Mouse (Mus musculus) neural tube, embryonic 13.5 days (tissue): ENCODE data around the gene Arhgef26. TPM values are rescaled to one million over a fixed set of nuclear protein-coding genes. Genes with fewer than 3 reads are reported as not detected.

Experiments
- ATAC-seq: fragments of 200-750 bp; cut with Nextera tagmentation; 2 replicates; pipeline ENCODE4 v1.8.0; 2017; ENCODE audit warnings: low read depth, mild to moderate bottlenecking, moderate TSS enrichment, moderate library complexity
- H3K27ac ChIP-seq: fragments of 300-500 bp; sonication (generic); replicated peaks from 2 replicates; pipeline ENCODE4 v1.5.1; 2015; ENCODE audit warnings: moderate library complexity, mild to moderate bottlenecking, inconsistent platforms
- H3K27me3 ChIP-seq: fragments of 300-500 bp; sonication (generic); 2 replicates; pipeline ENCODE4 v1.6.1; 2015; ENCODE audit warnings: mild to moderate bottlenecking, inconsistent platforms
- H3K36me3 ChIP-seq: fragments of 300-500 bp; sonication (generic); 2 replicates; pipeline ENCODE4 v1.6.1; 2015; ENCODE audit warnings: mild to moderate bottlenecking, inconsistent platforms
- H3K4me1 ChIP-seq: fragments of 300-500 bp; sonication (generic); replicated peaks from 2 replicates; pipeline ENCODE4 v1.6.1; 2015; ENCODE audit warnings: inconsistent platforms
- H3K4me2 ChIP-seq: fragments of 300-500 bp; sonication (generic); 2 replicates; pipeline ENCODE4 v1.6.1; 2015; ENCODE audit warnings: inconsistent platforms, mild to moderate bottlenecking, moderate library complexity
- H3K4me3 ChIP-seq: fragments of 300-500 bp; sonication (generic); 2 replicates; pipeline ENCODE4 v1.5.1; 2015; ENCODE audit warnings: mild to moderate bottlenecking, inconsistent platforms
- H3K9ac ChIP-seq: fragments of 300-500 bp; sonication (generic); 2 replicates; pipeline ENCODE4 v1.6.1; 2015; ENCODE audit warnings: moderate library complexity, mild to moderate bottlenecking, inconsistent platforms
- H3K9me3 ChIP-seq: fragments of 300-500 bp; sonication (generic); 2 replicates; pipeline ENCODE4 v1.6.1; 2016; ENCODE audit warnings: inconsistent platforms
- WGBS: fragments of 180-500 bp; shearing (Covaris S2); methylation state at CpG from one replicate; pipeline ENCODE4 v1.1.7; 2015; 5-methylcytosine and 5-hydroxymethylcytosine counted together
- polyA plus RNA-seq: library from polyadenylated mRNA; unstranded; fragments of >200 nt; fragmentation: Nextera tagmentation; extraction: Ambion mirVana; gene quantifications from 2 replicates; pipeline ENCODE4 v1.2.1, GENCODE M21; 2015

The Arhgef26 gene
- polyA plus RNA-seq, 1 experiment from 2014 or later: 12.3 TPM

DNA sequence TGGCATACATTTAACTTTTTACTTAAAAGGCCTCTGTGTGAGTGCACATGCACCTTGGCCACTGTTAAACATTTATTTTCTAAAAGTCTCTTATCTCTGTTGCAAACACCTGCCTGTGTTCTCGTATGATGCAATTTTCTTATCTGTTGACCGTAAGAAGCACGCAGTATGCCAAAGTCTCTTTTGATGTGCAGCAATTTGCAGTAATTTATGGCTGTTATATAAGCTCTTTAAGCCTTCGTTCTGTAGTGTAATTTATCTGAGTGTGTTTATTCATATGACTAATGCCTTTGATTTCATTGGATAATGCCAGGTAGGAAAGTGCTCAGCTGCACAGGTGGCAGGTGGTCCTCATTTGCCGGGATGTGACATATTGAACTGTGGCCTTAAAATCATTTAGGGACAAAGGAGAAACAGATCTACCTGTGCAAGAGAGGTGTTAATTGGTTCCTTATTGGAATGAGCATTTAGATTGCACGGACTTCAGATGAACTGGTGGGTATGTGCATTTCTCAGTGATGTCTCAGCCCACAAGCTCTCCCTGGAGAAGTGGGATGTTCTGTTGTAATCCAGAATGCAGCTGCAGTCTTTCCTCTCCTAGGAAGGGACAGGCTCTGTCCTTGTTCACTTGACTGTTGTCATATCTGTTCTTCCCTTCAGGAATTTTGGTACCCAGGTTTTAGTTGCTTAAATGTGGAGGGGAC is 10.5 kb downstream of the Arhgef26 start:
- Histone ChIP-seq H3K27ac (no peak overlapping the region), H3K4me2 (no peak overlapping the region), H3K36me3 (no peaks in the 10 kb centered on the region; the same call in 1 of the 2 replicates), H3K9me3 (no peaks in the 10 kb centered on the region), H3K27me3 (no peaks in the 10 kb centered on the region), H3K4me1 (no peaks in the 10 kb centered on the region), H3K4me3 (no peak overlapping the region), H3K9ac (no peak overlapping the region)
- ATAC-seq: no peak
- WGBS: 73% methylated on average over 6 of the region's 6 CpGs

- no peak for ATAC-seq
- Histone ChIP-seq H3K4me1 (no peaks in the 10 kb centered on the region), H3K4me2 (no peak overlapping the region), H3K4me3 (no peak overlapping the region), H3K36me3 (no peaks in the 10 kb centered on the region; the same call in 1 of the 2 replicates), H3K27me3 (no peaks in the 10 kb centered on the region), H3K9ac (no peak overlapping the region), H3K27ac (no peak overlapping the region), H3K9me3 (no peaks in the 10 kb centered on the region)
- WGBS: 88% methylated on average over 11 of the region's 11 CpGs
Measured at GRCm38 (mm10) chr3:62349218-62349897, 11.2 kb downstream of the Arhgef26 start.

DNA sequence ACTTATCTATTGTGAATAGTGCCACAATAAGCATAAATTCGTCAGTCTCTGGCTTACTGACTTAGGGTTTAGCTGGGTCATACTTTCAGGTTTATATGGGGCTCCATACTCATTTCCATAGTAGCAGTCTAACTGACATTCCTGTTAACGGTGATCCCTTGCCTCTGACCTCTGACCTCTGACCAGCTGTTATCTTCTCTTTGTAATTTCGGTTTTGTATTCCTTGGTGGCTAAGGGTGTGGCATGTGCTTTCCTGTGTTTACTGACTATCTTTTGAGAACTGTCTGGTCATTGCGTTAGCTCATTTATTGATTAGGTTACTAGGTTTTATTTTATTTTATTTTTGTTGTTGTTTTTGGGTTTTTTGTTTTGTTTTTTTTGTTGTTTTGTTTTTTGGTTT is 13.9 kb downstream of the Arhgef26 start:
- H3K27ac ChIP-seq: no peak overlapping the region
- no peaks in the 10 kb centered on the region for H3K4me1 ChIP-seq
- no peak overlapping the region for H3K4me2 ChIP-seq
- WGBS: 79% methylated on average over 4 of the region's 4 CpGs
- no peak overlapping the region for H3K9ac ChIP-seq
- no peaks in the 10 kb centered on the region for H3K9me3 ChIP-seq
- no peaks in the 10 kb centered on the region for H3K27me3 ChIP-seq
- no peak for ATAC-seq
- no peaks in the 10 kb centered on the region; the same call in 1 of the 2 replicates for H3K36me3 ChIP-seq
- H3K4me3 ChIP-seq: no peak overlapping the region

- 95% methylated on average over 4 of the region's 4 CpGs for WGBS
- Histone ChIP-seq H3K4me3 (no peak overlapping the region), H3K9ac (no peak overlapping the region), H3K4me2 (no peak overlapping the region), H3K9me3 (no peaks in the 10 kb centered on the region), H3K27ac (no peak overlapping the region), H3K4me1 (no peaks in the 10 kb centered on the region), H3K36me3 (no peaks in the 10 kb centered on the region), H3K27me3 (no peaks in the 10 kb centered on the region)
- ATAC-seq: no peak
Measured at GRCm38 (mm10) chr3:62352876-62353275, 14.7 kb downstream of the Arhgef26 start.

GRCm38 (mm10) chr3:62367882-62368281 is 29.7 kb downstream of the Arhgef26 start:
- H3K27ac ChIP-seq: no peak overlapping the region
- no peak overlapping the region for H3K4me3 ChIP-seq
- H3K36me3 ChIP-seq: no peaks in the 10 kb centered on the region
- H3K27me3 ChIP-seq: no peaks in the 10 kb centered on the region
- H3K9me3 ChIP-seq: no peaks in the 10 kb centered on the region
- no peak for ATAC-seq
- H3K9ac ChIP-seq: no peak overlapping the region
- 77% methylated on average over 5 of the region's 5 CpGs for WGBS
- H3K4me2 ChIP-seq: no peak overlapping the region
- H3K4me1 ChIP-seq: no peaks in the 10 kb centered on the region

DNA sequence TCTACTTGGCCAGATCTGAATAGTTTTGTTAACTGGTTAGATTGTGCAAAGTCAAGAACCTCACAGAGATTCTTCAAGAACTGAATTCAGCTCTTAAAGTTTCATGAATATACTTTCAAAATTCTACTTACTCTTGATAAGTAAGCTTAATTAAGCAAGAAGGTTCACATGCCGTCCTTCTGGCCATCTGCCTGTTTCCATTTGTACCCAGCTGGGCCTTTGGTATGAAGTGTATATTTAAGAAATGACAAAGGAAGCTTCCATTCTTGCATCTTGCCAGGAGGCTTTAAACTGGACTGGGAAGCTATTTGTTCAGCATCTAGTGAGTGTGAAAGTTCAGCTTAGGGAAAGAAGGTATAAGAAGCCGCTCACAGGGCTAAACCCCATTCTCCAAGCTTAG is 34.7 kb downstream of the Arhgef26 start:
- no peak overlapping the region for H3K4me3 ChIP-seq
- no peak overlapping the region for H3K27ac ChIP-seq
- ATAC-seq: no peak
- H3K36me3 ChIP-seq: no peaks in the 10 kb centered on the region
- H3K9ac ChIP-seq: no peak overlapping the region
- H3K9me3 ChIP-seq: no peaks in the 10 kb centered on the region
- WGBS: 68% methylated on average over 2 of the region's 2 CpGs
- H3K27me3 ChIP-seq: no peaks in the 10 kb centered on the region
- H3K4me2 ChIP-seq: no peak overlapping the region
- H3K4me1 ChIP-seq: no peaks in the 10 kb centered on the region

- WGBS: 80% methylated on average over 4 of the region's 4 CpGs
- H3K4me3 ChIP-seq: no peak overlapping the region
- H3K4me1 ChIP-seq: no peaks in the 10 kb centered on the region
- no peaks in the 10 kb centered on the region for H3K36me3 ChIP-seq
- no peak overlapping the region for H3K27ac ChIP-seq
- no peak overlapping the region for H3K9ac ChIP-seq
- H3K9me3 ChIP-seq: no peaks in the 10 kb centered on the region
- no peak overlapping the region for H3K4me2 ChIP-seq
- ATAC-seq: no peak
- H3K27me3 ChIP-seq: no peaks in the 10 kb centered on the region
Measured at GRCm38 (mm10) chr3:62374346-62374745, 36.2 kb downstream of the Arhgef26 start.

- Histone ChIP-seq H3K4me1 (no peaks in the 10 kb centered on the region), H3K27me3 (no peaks in the 10 kb centered on the region), H3K4me3 (no peak overlapping the region), H3K27ac (no peak overlapping the region), H3K9me3 (no peaks in the 10 kb centered on the region), H3K9ac (no peak overlapping the region), H3K36me3 (no peaks in the 10 kb centered on the region), H3K4me2 (no peak overlapping the region)
- 87% methylated on average over 6 of the region's 6 CpGs for WGBS
- ATAC-seq: no peak
Measured at GRCm38 (mm10) chr3:62374831-62375230, 36.7 kb downstream of the Arhgef26 start.

- Histone ChIP-seq H3K27ac (no peak overlapping the region), H3K4me1 (peaks cover 5% of the 10 kb centered on the region; the same call in 1 of the 2 replicates), H3K27me3 (no peaks in the 10 kb centered on the region), H3K4me2 (no peak overlapping the region), H3K36me3 (no peaks in the 10 kb centered on the region), H3K4me3 (no peak overlapping the region), H3K9ac (no peak overlapping the region), H3K9me3 (no peaks in the 10 kb centered on the region)
- 87% methylated on average over 2 of the region's 2 CpGs for WGBS
- no peak for ATAC-seq
Measured at GRCm38 (mm10) chr3:62376719-62377118, 38.6 kb downstream of the Arhgef26 start.

DNA sequence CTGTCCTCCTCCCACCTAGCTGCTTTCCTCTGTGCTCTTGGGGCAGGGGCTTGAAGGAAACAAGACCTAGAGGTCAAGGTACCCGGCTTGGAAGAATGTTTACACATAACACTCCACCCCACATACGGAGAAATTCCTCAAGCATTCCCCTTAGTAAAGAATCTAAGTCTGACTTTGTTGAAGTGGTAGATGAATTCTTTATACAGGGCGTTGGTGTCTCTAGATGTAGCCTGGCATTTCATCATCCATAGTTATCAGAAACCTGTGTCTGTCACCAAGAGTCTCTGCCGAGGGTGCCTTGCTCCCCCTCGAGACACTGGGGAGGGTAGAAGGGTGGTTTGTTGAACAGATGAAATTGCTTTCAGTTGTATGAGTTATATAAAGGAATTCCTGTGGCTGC is 41.8 kb downstream of the Arhgef26 start:
- no peak for ATAC-seq
- 31% methylated on average over 5 of the region's 5 CpGs for WGBS
- H3K4me3 ChIP-seq: no peak overlapping the region
- no peaks in the 10 kb centered on the region for H3K36me3 ChIP-seq
- no peaks in the 10 kb centered on the region for H3K27me3 ChIP-seq
- peaks cover 5% of the 10 kb centered on the region; the same call in 1 of the 2 replicates for H3K4me1 ChIP-seq
- no peak overlapping the region for H3K4me2 ChIP-seq
- no peak overlapping the region for H3K9ac ChIP-seq
- H3K27ac ChIP-seq: no peak overlapping the region
- H3K9me3 ChIP-seq: no peaks in the 10 kb centered on the region

DNA sequence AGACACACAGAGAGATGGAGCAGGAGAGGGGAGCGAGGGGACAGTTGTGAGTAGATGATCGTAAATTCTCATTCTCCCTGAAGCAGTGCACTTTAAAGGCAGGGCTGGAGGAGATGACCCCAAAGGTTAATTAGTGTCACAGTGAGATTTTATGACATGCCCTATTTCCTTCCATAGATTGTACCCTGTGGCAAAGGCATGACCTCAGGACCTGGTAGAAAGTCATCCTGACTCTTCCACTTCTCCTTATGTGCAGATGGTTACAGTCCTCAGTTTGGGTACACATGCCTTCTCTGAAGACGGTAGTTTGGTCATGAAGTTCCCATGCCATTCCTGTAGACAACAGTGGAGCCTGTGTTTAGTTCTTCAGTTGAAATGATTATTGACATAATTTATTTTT is 42.3 kb downstream of the Arhgef26 start:
- Histone ChIP-seq H3K4me3 (no peak overlapping the region), H3K36me3 (no peaks in the 10 kb centered on the region), H3K9me3 (no peaks in the 10 kb centered on the region), H3K27me3 (no peaks in the 10 kb centered on the region), H3K9ac (no peak overlapping the region), H3K27ac (no peak overlapping the region), H3K4me1 (peaks cover 5% of the 10 kb centered on the region; the same call in 1 of the 2 replicates), H3K4me2 (no peak overlapping the region)
- 23% methylated on average over 3 of the region's 3 CpGs for WGBS
- ATAC-seq: no peak

DNA sequence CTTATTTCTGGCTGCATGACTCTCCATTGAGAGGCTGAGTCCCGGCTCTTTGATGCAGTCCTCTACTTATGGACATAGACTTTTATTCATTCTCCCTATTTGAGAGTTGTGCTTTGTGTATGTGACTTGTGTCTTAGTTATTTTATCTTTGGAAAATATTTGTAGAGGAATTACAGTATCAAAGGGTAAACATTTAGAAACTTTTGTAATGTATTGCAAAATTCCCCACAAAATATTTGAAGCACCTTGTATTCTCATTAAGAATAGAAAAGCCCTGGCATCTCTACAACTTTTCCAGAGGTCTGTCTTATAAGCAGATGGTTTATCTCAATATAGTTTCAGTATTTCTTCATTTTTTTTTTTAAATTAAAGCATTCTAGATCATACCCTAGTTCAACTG is 44.7 kb downstream of the Arhgef26 start:
- Histone ChIP-seq H3K4me2 (no peak overlapping the region), H3K9me3 (no peaks in the 10 kb centered on the region), H3K27me3 (no peaks in the 10 kb centered on the region), H3K9ac (no peak overlapping the region), H3K36me3 (no peaks in the 10 kb centered on the region), H3K4me1 (peaks cover 5% of the 10 kb centered on the region; the same call in 1 of the 2 replicates), H3K27ac (no peak overlapping the region), H3K4me3 (no peak overlapping the region)
- ATAC-seq: no peak
- WGBS: 80% methylated on average over 1 of the region's 1 CpGs

DNA sequence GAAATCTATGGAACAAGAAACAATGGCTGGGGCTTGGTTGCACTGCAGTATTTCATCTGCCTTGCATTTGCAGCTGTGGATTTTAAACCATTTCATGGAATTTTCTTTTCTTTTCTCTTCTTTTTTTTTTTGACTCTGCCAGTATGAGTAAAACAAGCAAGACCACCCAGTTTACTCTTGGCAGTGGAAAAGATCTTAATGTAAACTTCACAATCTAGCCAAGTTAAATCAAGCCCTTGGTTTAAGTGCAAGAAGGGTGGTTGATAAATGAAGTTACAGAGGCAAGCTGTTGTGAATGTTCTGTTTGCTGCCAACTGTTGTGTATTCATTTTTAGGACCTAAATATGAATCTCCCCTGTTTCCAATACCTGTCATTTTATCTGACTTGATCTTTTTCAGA is 54.5 kb downstream of the Arhgef26 start:
- Histone ChIP-seq H3K4me3 (no peak overlapping the region), H3K36me3 (no peaks in the 10 kb centered on the region), H3K9me3 (no peaks in the 10 kb centered on the region), H3K27ac (no peak overlapping the region), H3K27me3 (no peaks in the 10 kb centered on the region), H3K4me2 (no peak overlapping the region), H3K9ac (no peak overlapping the region), H3K4me1 (peaks cover 7% of the 10 kb centered on the region)
- no peak for ATAC-seq
